Mouse (Mus musculus): ENCODE data around the gene Rap1b.

Rap1b gene

DNA sequence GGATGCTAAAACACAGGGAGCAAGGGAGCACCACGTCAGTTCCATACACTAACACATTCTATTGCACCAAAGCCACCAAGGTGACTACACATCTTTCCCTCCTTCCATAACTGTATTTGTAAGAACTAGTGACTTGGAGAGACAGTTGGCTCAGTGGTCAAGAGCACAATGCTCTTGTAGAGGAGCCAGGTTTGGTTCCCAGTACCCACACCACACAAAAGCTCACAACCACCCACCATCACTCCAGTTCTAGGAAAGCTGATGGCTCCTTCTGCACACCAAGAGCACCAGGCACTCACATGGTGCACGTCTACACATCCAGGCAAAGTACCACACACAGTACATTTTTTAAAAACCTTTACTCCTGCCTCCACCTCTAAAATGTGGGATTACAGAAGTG lies 63.8 kb downstream of the Rap1b start:
- DNase-seq = no peak

DNA sequence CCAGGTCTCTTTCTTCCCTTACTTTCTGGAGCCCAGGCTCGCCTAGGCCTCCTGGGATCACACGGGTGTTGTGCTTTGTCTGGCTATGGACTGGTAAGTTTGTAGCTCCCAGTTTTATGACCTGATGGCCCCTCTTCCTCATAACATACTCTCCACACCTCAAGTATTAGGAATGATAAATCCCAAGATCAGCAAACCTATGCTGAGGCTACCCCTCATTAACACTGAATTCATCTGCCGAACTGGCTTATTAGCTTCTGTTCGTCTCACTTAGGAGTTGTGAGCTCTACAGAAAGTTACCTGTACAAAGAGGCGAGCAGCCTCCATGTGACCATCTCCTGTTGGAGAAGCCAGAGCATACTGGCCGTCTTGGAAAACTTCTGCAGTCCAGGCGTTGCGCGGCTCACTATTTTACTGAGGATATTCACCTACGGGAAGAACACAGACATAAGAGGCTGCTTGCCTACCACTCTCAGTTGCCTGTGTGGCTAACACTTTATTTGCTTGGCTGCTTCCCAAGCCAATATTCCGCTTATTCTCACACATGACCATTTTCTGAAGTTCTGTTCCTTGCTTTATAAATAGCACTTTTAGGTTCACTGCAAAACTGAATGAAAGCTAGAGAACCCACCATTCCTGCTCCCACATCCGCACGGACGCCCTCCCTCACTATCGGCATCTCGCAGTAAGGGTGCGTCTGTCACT lies 64.7 kb downstream of the Rap1b start:
- DNase-seq = no peak

DNA sequence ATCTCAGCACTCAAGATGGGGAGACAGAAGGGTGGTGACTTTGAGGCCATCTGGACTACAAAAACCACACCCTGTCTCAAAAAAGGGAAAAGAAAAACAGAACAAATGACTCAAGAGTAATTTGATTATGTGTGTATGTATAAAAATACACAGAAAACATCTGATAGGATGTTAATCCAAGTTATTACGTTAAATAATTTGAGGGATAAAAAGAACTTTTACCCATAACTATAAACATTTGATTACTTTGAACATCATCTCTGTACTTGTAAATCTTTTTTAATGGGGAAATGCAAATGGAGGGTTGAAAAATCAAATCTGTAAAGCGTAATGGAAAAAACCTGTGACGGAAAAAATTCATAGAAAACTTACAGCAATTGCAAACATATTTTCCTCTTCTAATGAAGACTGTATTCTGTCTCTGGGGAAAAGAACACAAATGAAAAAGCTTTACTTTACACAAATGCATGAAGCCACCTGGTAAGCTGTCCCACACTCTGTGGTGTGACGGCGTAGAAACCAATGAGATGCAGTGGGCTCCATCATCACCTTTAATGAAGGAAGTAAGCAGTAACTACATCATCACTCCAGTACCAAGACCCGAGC lies 65.4 kb downstream of the Rap1b start:
- DNase-seq = no peak

DNA sequence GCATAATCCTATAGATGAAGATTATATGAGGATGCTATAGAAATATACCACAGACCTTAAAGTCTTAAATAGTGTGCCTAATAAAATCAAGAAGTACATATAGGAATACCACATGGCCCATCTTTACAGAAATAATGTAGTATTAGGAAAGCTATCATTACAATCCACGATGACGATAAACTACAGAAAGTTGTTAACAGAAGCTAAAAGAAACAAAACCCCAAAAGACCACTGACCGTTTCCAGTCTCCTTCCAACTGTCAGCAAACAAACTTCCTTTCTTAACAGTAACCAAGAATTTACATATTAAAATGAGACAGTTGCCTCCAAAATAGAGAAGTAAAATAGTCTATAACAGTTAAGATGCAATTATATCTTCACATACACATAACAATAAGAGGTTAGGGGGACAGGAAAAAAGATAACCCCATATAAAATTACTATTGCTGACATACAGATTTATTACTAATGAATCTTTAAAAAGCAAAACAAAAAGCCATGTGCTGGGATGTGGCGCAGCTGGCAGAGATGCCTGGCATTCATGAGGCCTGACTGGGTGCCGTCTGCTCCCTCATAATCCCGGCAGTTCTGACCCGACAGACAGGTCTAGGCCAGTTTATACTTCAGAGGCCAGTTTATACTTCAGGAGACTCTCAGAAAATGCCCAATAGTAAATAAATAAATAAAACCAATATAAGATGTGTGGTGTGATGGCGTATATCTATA lies 66.1 kb downstream of the Rap1b start:
- no peak for DNase-seq

DNA sequence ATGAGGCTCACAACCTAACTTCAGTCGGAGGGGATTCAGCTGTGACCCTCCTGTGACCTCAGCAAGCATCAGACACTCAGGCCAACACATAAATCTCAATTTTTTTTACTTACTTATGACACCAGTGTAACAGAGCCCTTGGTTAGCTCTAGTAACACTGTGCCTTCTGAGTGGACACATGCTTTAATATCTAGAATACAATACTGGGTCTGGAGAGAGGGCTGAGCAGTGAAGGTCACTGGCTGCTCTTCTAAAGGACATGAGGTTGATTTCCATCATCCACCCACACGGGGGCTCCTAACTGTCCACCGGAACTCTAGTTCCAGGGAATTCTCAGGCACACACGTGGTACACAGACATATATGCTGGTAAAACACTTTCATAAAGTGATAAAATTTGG lies 66.9 kb downstream of the Rap1b start:
- DNase-seq = no peak

DNA sequence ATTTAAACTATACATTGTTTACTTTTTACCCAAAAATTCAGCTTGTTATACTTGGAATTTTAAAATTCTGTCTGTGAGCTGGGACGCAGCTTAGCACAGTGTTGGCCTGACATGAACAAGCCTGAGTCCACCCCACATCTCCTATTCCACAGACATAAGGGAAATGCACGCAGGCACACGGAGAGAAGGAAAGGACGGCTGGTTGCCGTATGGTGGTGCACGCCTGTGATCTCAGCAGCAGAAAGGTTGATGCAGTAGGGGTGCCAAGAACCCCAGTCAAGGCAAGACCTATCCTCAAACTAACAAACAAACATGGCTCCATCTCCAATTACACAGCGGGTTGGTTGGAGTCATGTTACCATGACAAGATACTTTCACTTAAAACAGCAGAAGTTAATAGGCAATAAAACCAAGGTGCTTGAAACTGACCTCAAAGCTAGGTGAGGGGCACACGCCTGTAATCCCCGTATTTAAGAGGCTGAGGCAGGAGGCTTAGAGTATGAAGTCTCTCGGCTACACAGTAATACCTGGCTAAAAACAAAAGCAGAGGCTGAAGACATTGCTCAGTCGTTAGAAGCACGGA lies 67.4 kb downstream of the Rap1b start:
- DNase-seq = no peak

DNA sequence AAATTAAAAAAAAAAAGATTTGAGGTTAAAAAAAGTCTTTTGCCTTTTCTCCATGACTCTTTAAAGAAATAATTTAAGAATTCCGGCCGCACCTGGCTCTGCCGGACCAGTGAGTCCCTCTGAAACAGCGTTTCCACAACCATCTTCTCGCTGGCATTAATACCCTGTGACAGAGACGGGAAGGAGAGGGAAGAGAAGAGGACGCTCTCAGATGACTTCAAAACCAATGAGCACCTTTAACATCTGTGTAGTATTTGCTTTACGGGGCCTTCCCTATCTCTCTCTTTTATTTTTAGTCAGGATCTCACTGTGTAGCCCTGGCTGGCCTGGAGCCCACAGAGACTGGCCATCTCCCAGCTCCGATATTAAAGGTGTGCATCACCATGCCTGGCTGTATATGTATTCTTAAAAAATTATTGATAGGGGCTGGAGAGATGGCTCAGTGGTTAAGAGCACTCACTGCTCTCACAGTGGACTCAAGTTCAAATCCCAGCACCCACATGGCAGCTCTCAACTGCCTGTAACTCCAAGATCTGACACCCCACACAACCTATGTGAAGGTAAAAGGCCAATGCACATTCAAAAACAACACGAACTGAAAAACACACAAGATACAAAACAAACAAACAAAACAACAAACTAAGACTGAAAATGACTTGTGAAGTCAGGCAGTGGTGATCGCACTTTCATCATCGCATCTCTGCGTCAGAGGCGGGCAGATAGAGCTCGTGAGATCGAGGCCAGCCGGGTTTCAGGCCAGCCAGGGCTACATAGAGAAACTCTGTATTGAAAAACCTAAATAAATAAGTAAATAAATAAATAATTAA lies 68.1 kb downstream of the Rap1b start:
- DNase-seq = no peak

DNA sequence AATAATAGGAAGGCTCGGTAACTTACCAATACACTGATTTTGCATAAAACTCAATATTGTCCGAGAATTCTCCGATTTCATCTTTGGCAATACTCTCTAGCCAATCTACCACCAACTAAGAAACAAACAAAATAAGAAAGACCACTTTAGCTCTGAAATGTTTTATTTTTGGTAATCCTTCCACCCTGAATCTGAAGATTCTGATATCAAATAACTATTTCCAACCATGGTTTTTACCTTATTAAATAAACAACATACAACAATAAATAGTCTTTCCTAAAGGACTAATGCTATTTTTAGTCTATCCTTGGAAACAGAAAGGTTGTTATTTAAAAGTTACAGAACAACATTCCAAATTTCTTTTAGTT lies 68.7 kb downstream of the Rap1b start:
- no peak for DNase-seq

DNA sequence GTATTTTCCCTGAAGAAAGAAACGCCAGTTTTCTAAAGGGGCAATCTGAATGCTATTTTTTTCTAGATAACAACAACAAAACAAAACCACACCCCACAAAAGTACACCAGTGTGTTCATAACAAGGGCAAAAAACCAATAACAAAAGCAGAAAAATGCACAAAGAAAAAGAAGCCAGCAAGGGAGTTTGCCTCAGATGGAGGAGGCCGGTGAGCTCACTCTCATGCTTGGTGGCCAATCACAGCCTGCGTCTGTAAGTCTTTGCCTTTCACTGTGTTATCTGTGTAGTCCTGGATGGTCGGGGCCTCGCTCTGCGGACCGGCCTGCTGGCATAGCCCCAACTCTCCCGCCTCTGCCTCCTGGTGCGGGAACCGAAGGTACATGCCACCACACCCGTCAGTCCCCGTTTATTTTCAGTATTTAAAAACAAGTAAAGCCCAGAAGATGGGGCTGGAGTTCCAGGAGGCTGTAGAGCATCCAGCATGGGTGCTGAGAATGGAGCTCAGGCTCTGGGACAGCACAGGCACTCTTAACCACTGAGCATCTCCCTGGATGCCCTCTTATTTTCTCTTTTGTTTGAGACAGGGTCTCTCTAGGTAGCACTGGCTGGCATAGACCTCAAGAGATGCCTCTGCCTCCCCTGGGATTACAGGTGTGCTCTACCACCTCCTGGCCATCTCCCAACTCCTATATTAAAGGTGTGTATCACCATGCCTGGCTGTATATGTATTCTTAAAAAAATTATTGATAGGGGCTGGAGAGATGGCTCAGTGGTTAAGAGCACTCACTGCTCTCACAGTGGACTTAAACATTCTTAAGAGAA lies 69.3 kb downstream of the Rap1b start:
- no peak for DNase-seq

DNA sequence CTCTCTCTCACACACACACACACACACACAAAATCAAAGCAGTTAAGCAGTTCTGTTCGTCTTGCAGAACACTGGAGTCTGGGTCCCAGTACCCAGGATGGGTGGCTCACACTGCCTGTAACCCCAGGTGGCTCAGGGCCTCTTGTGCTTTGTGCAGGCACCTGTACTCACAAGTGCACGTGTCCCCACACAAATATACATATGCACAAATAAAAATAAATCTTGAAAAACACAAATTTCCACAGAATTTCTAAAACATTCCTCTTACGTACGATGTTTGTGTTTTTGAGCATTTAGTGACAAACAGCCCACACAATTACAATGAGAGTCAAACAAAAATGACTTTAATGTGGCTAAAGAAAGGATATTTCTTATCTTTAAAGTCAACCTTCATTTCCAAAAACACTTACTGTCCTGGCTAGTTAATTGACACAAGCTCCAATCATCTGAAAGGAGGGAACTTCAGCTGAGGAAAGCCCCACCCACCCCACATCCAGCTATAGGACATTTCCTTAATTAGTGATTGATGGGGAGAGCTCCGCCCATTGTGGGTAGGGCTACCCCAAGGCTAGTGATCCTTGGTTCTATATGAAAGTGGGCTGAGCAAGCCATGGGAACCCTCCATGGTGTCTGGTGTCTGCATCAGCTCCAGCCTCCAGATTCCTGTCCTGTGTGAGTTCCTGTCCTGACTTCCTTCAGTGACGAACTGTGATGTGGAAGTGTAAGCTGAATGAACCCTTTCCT lies 70.3 kb downstream of the Rap1b start:
- no peak for DNase-seq

DNA sequence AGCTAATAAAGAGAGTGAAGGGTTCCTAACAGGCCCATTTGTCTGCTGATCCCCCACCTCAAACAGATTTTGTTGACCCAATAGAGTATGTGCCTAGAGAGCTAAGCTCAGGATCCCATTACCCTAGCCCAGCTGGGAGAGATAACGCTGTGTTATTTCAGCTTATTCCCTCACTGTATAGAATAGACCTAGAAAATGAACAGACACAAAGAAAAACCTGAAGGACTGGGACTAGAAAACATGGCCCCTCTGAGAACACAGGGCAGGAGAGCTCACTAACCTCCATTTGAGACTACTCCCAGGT lies 71.1 kb downstream of the Rap1b start:
- no peak for DNase-seq

DNA sequence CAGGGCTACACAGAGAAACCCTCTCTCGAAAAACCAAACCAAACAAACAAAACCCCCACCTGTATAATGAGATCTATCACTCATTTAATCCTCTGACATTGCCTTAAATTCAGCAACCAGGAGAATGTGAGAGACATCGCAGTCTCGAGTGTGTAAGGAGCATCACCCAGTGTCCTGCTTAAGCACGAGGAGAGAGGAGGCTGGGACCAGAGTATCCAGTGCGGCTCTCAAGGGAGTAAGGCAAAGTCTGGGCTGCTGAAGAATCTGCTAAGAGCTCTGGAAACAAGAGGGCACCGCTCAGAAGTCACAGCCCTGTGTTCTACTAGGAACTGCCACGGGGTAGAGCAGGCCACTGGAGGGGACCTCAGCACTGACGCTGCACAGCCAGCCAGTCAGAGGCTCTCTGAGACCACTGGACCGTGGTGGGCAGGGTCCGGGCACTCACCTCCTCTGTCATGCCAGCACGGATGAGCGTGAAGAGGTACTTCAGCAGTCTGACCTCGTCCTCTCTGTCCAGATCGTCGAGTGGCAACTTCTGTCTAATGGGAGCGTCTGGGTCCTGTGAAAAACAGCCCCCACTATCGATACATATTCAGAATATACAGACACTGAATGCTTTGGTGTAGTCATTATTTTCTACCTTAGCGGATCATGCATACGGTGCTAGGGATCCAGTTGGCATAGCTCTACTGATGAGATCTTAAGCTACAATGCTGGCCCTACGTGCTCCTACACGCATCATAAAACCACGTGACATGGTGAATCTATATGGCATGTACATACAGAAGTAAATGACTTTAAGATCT lies 71.6 kb downstream of the Rap1b start:
- DNase-seq = no peak

DNA sequence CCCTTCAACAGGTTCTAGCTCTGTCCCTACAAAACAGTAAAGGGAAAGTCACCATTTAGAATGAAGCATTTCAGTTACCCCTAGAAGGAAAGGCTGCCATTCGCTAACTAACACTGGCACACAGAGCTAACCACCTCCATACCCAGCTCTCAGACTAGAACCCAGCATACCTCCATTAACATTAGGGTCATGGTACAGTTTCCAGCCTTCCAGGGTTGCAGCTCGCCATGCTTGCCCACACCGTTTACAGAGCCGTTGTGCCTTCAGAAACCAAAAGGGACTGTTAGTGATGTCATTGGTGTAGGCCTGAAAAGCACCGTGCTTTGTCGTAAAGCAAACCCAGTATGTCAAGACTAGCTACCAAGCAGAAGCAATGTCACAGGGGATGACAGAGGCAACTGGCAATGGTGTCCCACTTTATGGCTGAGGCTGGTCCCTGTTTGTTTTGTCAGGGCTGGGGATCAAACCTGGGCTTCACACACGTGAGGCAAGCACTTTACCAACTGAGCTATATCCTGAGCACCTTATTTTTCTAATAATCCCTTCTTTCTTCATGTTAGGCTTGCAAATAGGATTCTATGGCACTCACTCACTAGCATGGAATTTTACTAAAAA lies 72.6 kb downstream of the Rap1b start:
- no peak for DNase-seq

DNA sequence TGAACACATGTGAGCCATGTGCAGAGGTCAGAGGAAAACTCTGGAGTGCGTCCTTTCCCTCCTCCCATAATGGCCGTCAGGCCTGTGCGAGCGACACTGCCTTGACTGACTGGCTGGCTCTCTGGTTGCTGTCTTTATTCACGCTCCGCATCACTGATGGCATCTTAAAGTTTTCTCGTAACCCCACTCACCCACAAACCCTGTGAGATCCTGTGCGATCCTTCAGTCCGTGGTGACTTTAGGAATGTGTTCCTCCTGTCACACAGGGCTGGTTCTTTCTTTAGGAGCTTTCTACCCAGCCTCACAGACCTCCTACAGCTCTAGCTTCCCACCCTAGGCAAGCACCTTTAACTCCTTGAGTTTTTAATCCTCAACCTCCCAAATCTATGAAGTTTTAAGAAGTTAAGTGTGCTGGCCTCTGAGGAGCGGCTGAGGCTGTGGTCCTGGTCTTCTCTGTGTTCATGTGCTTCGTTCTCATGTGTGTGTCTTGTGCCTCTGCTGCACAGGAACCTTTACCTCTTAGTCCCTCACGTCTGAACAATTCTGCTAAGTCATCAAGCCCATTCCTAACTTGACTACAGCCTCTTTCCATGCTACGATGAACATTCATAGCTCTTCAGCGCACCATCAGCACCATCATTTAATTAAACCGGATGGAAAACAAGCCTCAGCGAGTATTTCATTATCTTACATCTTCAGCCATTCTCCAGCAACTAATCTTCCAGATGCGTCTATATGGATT lies 73.3 kb downstream of the Rap1b start:
- DNase-seq = no peak

DNA sequence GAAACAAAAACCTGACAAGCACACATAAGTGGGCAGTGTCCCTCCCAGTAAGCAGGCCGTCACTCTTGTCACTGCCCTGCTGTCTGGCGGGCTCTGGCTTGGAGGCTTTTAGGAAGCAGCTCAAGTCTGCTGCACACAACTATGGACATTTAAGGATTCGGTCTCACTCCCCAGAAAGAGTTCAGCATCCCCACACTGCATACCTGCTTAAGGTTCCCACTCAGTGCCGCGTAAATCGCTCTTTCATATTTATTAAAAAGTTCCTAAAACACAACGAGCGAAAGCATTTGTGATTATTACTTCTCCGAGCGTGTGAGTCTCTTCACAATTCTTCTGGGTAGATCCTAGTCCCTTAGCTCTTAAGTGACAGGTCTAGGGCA lies 74.7 kb downstream of the Rap1b start:
- no peak for DNase-seq

DNA sequence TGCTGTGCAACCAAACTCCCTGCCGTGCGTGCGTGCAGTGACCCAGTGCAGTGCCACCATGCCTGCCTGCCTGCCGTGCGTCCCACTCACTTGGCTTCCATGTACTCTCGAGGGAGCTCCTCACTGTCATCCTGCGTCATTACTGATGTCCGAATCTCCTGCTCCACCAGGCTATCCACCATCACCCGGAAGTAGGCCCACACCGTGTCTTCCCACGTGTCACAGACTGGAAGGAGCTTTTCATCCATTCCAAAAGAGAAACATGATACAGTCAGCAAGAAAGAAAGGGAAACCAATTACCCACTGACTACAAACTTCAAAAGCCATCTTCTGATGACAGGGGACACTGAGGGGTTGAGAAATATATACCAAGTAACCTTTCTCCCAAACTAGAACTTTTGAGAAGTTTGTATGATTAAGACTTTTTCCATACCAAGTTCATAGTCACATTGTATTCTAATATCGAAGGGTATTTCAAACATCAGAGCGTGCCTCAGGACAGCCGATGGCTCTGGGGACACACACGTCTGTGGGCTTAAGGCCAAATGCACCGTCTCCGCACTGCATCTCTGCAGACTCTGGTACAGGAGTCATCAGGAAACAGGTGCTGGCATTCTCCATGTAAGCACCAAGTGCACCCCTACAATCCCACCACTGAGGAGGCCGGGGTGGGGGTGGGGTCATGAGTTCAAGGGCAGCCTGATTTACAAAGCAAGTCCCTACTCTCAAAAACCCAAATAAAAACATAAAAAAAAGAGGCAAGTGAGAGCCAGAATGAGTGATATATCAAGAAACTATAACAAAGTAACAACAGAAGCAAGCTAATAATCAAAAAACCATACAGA lies 75.3 kb downstream of the Rap1b start:
- DNase-seq = no peak

DNA sequence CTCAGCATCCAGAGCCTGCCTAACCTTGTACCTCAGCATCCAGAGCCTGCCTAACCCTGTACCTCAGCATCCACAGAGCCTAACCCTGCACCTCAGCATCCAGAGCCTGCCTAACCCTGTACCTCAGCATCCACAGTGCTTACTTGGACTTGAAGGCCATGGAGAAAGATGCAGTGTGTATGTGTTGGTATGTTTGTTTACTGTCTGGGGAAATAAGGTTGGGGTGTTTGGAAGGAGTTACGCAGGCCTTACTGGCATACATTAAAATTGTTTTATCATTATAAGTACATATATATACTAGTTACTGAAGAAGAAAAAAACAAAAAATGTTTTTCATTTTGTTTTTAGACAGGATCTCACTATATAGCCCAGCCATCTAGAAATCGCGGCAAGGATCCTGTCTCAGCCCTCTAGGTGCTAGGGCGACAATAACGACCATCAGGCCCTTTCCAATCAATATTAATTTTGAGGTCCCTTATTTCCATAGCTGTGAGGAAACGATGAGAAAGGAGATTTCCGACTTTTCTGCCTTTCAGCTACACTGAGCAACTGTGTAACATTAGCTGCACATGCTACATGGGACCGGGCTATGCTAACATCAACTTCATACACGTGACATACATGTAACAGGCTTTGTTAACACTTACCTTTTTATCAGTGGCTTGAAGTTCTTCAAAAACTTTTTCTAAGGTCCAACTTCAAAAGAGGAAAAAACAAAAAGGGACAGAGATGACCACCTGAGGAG lies 76.1 kb downstream of the Rap1b start:
- no peak for DNase-seq

DNA sequence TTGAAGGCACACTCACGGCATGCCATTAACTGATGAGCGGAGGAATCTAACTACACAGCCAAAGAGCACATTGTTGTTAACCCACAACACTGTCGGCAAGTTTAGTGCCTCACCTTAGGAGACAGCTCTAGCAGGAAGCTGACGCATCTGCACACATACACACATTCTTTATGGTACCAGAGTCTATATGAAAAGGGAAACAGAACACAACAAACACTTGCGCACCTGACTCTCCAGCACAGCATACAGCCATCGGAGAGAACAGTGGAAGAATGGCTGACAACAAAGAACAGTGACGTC lies 77.7 kb downstream of the Rap1b start:
- DNase-seq = no peak
